Mouse (Mus musculus) embryo, embryonic 10.5 days (tissue): ENCODE data around the gene Alx1.

ENCODE experiments used
- DNase-seq: peaks from one replicate; pipeline ENCODE4 v3.0.0-alpha.2; 2015; ENCODE audit warnings: low spot score

Gene Alx1

DNA sequence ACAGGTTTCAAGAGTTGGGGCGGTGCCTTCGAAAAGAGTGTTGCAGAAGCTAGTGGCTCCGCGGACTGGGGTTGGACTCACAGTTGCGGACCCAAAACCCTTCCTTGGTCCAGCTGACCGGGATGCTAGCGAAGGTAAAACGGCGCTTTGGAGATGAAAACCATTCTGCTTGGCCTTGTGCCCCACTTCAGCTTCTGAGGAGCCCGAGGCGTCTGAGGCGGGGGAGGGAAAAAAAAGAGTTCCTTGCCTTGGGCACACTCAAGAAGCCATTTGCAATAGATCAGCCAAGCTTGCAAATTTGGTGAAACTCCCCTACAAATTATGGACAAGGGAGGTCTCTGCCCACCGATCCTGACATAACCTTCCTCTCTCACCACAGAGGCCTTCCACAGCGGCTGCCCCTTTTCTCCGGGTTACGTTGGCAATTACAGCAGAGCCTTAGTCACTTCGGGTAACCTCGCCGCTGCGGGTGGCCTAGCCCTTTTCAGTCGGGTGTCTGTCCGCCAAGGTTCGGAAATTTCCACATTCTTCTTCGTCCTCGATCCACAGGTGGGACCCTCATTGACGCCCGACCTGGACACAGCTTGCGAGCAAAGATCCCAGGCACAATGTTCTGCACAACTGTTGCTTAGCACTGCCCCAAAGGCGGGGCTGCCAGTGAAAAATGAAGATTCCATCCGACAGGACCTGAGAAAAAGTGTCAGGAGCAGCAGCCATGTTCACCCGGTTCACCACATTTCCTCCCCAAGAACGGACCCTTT, at the start of gene Alx1:
Gene Alx1 (minus strand): TSS at position 486 of the 761 bp plus-strand sequence.
- peak; percentile 52 for DNase-seq

DNA sequence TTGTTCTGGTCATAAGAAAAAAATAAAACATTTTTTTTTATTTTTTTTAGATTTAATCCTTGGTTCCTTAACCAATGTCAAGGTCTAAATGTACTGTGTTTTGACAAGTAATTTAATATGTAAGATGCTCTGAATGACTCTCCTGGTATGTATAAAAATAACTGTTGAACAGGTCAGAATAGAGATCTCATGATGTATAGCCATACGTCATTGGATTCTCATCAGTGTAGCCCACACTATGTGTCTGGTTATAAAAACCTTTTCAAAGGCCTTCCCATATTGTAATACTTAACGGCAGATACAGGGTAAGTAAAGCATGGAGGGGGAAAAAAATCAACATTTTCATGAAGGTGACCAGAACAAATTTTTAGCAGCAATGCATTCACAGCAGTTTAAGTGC, 19.6 kb upstream of the Alx1 start:
- no peak for DNase-seq

DNA sequence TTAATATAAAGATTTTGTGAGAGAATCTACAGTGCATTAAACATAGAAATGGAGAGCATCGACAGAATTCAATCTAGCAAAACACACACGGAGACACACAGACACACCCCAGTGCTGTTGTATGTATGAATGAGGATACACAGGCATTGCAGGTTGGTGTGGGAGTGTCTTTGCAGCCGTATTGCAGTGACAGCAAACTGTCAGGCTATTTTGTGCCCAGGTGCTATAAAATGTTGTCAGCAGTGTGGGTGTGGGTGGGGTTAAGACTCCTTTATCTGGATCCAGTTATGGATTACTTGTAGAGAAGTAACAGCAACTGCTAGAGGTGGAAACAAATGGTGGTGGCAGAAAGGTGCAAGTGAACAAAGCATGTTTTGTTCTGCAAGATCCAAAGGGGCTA, 16.6 kb upstream of the Alx1 start:
- no peak for DNase-seq

DNA sequence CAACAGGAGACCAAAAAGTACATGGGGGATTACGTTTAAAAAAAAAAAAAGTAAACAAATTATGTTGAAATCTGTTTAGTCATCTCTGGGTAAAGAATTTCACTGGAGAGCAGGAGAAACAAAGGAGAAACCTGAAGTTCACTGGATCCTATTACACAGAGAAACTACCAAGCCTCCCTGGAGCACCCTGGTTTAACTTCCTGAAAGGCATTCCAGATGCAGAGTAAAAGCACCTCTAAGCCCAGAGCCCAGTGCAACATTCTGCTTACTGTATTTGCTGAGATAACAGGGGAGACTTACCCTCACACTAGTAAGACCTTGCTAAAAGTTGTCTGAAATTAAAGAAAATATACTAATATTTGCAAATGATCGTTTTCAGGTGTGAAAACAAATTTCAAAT, 15.0 kb upstream of the Alx1 start:
- DNase-seq: no peak

DNA sequence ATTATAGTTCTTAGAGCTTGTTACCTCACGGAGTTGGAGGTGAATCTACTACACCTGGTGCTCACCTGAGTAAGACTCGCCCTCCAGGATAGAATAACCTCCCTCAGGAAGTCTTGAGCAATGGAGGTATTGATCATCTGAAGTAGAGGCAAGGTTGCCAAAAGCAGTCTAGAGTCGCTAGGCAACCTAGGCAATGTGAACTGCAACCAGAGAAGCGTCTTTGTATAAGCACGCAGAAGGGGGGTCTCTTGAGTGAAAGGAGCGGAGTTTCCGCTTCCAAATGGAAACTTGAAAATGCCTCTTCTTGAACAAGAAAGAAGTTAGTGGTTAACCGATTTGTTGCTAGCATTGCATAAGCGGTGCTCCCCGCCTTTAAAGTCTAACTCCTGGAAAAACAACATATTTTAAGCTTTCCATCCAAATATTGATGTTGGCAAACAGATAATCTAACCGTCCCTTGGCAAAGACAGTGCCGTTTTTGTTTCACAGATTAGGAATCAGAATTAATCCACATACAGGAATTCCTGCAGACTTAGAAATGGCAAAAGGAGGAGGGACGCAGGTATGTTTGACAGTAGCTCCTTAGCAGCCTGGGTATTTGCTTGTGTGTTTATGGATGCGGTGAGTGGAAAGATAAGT, 5.1 kb upstream of the Alx1 start:
- DNase-seq: peak; percentile 62

DNA sequence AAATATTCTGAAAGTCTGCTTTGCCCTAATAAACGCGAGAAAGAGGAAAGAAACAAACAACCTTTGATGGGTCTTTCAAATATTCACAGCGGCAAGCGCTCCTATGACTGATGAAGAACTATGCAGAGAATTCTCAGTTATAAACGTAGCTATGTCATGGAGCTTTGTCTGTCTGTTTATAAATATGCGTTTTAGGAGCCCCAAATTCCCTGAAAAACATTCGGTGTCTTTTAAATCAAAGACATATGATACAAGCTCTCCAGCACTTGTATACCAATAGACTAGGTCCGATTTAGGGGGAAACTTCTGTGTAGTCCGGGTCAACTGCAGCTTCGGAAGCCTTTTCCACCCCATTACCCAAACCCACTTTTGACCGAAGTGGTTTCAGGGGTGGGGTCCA, 916 bp upstream of the Alx1 start:
- peak; percentile 50 for DNase-seq

DNA sequence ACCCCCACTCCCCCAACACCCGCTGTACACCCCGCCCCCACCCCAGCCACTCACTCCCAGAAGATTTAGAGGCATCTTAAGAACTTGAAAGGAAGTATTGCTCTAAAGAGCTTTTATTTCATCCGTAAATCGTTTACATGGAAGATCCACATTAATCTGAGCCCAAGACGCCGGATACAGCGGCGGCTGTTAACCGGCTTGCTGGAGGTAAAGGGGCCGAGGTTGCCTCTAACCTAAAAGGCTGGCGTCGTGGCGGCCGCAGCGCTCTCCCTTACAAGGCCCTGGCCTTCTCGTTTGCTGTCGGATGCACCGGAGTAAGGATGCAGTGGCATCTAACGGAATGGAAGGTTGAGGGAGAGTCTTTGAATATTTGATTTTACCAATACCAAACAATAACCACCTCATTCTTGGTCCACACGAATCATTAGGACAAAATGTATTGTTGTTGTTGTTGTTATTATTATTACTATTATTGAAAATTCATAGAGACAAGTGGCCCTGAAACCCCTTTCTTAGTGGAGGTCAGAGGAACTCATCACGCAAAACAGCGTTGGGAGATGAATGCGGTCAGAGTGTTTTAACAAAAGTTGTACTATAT, 784 bp downstream of the Alx1 start:
- peak; percentile 61 for DNase-seq

DNA sequence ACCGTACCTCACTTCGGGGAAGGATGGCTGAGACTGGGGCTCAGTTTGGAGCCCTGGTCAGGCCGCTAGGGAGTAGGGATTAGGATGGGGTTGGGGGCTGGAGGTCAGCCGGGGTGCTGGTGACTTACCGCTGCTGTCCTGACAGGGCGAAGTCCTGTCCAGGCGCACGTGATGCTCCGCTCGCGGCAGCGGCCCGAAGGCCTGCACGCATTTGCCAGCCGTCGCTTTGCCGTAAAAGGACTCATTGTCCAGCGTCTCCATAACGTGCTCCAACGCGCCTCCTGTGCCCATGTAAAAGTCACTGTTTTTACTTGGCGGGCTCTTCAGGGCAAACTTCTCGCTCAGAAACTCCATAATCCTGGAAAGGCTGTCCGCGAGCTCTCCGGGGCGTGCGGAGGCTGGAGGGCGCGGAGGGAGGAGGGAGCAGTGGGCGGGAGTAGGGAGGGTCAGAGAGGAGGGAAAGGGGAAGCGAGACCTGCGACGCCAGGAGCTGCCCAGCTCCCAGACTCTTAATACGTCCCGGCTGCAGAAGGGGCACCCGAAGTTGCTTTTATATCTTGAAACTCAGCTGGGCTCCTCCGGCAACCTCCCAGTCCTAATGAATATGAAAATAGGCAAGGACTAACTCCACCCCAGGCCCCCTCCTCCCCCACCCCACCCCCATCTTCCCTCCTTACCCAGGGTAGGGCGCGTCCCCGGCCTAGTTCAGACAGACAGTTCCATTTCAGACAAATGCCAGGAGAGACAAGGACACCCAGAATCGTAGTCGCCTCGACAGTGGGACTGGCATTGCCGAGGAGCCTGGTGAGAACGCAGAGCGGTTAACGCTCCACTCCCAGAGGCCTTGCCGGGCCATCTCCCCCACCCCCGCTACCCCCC, 1.5 kb downstream of the Alx1 start:
- DNase-seq: peak; percentile 80

DNA sequence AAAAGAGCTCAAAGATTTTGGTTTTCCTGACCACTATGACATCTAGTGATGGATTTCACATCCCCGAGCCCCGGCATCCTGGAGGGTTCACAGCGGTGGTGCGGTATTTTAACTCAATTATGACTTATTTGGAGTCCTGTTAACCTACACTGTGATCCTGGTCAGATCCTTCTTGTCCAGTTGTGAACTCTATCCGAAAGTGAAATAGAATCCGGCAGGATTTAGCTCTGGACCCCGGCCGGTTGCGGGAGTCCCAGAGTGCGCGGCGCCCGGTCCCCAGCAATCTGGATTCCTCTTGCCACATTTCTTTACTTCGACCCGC, 2.1 kb downstream of the Alx1 start:
- DNase-seq: peak; percentile 66

DNA sequence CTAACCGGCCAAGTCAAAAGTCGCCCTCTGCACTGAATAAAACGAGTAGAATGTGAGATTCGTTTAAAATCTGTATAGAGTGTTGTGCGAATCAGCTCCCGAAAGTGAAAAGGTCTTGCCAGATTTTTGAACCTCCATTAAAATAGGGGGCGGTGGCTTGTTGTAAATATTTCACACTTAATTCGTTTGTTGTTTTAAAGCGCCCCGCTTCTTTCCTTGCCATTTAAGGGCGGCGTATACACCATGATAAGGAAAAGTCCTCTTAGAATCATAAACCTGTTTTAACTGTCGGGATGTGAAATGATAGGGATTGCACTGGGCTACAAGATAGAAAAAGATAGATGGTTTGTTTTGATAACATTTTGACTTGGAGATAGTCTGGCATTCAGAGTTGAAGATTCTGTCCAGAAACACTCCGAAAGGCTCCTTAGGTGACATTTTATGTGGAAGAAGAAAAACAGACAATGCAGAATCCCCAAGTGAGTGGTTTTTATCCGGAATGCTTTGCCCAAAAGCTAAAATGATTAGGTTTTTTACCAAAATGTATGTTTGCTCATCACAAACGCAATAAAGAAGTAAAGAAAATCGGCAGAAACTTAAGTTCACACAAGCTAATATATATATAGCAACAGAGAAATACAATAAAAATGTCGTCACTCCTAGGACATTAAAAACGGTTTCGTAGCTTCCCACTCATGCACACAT, 2.6 kb downstream of the Alx1 start:
- DNase-seq: peak; percentile 68

DNA sequence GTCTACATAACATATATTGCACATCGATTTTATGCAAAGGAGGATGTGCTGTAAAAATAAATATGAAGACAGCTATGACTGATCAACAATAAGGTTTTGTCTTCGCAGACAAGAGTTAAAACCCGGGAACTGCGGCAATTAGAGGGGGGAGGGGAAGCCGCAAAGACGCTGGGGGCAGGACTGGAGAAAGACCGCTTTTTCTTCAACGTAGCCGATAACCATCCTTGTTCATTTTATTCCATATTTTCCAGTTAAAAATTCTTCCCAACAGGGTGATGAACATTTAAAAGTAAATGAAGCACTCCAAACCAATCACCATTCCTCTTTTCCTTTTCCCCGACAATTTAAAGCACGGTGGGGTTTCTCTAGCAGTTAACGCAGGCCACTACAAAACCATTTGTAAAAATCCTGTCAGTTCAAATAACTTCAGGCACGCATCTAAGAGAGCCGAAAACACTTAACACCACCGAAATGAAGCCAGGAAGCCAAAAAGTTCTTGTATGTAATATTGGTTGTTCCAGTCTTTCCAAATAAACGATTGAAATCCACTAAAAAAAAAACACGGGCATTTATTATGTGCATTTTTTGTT, 3.3 kb downstream of the Alx1 start:
- peak; percentile 76 for DNase-seq

DNA sequence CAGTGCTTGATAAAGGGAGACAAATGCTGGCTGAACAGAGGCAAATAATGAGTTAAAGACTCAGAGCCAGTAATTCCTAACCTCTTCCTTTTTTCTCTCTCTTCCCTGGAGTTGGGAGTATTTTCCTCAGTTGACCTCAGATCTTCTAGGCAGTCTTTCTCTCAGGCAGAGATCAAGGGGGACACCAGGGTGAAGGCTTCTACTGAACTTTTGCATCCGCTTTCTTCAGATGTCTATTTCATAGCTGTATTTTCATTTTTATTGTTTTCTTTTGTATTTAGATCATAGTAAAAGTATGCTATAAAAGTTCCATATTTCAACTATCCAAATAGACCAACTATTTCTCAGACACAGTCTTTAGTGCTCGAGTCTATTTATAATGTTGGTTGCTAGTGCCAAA, 27.5 kb downstream of the Alx1 start:
- no peak for DNase-seq

DNA sequence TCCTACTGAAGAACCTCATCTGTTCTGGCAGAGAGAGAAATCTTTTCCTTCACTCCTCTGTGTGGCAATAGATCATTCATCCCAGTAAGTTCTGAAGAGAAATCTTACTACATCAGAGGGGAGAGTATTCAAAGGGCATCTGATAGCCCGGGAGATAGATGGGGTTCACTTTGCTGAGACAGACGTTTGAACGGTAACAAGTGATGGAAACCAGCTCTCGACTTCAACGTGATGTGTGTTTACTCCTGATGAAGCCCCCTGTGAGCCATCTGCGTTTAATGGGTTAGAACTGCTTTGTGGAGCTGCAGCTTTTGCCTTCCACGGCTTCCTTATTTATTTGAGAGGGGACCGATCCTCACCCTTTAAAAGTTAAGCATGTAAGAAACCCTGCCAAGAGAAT, 29.1 kb downstream of the Alx1 start:
- peak; percentile 54 for DNase-seq

DNA sequence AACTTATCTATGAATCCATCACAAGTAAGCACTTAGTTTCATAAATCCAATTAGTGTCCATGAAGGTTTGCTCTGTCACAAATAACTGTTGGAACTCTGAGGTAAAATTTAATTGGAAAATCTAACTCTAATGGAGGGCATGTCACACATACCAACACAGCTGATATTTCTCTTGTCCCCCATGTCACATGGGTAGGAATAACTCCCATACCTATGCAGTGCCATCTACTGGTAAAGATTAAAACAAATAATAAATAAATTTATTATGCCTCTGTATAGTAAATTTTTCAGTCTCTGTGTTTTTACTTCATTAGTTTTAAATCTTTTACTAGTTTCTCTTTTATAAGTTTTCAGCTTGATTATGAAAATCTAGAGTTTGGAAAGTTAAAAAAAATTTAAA, 30.4 kb downstream of the Alx1 start:
- no peak for DNase-seq

DNA sequence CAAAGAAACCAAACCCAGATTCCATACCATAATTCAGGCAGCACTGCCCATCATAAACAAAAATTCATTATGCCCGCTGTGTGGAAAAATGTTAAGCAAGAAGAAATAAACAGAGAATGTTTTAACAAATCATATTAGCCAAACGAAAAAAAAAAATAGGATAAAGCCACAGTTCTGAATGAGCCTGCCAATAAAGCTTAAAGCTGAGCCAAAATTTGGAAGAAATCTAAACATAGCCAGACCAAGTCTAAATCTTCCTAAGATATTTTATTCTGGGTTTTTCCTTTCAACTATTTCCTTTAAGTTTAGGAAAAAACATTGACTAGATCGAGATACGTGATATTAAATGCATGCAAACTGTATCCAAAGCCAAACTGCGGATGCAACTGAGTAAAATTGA, 54.9 kb downstream of the Alx1 start:
- DNase-seq: no peak

DNA sequence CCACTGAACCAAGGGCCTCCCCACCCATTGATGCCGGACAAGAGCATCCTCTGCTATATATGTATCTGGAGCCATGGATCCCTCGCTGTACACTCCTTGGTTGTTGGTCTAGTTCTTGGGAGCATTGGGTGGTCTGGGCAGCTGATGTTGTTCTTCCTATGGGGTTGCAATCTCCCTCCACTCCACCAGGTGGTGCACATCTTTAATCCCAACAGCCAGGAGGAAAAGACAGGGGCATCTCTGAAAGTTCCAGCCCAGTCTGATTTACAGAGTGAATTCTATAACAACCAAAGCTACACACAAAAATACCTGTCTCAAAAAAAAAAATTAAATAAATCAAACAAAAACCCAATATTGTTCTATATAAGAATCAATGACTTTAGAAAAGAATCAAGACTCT, 70.4 kb downstream of the Alx1 start:
- no peak for DNase-seq
